Mouse (Mus musculus): Measurements from ENCODE around the gene Trim80.

Trim80 gene

DNA sequence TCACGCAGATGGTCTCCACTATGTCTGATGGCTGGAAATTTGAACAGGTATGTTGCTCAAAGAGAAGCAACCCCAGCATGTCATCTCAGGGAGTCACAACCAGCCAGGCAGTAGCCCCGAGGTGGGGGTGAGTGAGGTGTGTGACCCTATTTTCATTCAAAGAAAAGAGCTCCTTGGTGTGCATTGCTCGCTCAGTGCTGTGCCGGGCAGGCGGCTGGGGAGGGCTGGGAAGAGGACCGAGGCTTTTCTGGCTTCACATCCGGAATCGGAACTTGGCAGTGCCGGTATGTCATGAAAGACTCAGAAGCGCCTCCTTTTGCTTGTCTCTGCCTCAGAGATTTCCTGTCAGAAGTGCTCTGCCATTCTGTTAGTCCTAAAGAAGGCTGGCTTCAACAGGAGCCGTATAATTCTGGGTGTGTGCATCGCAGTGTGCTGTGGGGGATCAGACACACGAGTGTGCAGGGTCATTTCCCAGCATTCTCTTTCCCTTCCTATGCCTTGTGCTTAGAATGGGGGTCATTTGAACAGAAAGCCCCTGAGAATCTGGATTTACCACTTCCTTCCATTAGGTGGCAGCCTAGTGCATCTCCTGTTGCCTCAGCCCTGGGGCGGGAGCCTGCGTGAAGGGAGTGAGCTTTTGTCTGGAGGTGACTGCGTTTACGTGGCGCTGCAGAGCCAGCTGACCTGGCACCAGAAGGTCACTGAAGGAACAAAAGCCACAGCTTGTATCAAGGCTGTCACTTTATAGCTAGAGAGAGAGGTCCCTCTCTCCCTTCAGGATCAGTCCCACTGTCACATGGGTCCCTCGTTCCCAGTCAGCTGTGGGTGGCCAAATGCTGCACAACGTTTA is 12.6 kb upstream of the Trim80 start:
- DNase-seq (ENCODE audit: low read depth, low spot score) = peak; percentile 87

GRCm38 (mm10) chr11:115429307-115429706 is 11.0 kb upstream of the Trim80 start:
- no peak for DNase-seq (ENCODE audit: low read depth, low spot score)

- no peak for DNase-seq (ENCODE audit: low read depth, low spot score)
Measured at GRCm38 (mm10) chr11:115430561-115430960, 9.8 kb upstream of the Trim80 start.

- no peak for DNase-seq (ENCODE audit: low read depth, low spot score)
Measured at GRCm38 (mm10) chr11:115432814-115433213, 7.5 kb upstream of the Trim80 start.

- DNase-seq (ENCODE audit: low read depth, low spot score) = no peak
Measured at GRCm38 (mm10) chr11:115433342-115433741, 7.0 kb upstream of the Trim80 start.

DNA sequence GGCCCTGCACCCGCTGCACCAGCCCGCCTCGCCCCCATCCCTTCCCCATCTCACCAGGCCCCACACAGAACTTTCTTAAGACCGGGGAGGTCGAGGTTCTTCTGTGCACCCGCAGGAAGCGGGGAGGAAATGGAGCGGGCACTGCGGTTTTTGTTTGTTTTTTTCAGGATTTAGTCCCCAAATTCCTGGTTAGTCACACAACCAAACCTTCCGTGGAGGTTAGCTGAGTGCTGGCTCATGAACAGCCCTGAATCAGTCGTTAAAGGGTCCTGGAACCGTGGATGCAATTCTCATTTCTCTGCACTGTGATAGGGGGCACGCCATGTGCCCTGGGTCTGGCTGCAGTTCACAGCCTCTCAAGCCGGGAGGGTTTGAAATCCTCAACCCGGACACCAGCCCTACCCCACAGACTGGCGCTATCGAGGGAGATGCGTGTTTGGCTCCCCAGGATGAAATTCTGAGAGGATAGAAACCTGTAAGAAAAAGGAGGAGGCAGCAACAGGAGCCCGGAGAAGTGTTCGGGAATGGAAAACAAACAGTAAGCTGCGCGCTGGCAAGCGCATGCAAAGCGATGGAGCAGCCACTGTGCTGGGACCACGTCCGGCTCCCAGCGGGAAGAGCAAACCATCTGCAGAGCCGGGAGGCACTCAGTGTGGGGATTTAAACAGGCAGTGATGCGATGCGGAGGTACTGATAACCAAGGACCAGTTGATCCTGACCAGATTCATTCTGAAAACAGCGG is 4.6 kb upstream of the Trim80 start:
- DNase-seq (ENCODE audit: low read depth, low spot score) = no peak

DNA sequence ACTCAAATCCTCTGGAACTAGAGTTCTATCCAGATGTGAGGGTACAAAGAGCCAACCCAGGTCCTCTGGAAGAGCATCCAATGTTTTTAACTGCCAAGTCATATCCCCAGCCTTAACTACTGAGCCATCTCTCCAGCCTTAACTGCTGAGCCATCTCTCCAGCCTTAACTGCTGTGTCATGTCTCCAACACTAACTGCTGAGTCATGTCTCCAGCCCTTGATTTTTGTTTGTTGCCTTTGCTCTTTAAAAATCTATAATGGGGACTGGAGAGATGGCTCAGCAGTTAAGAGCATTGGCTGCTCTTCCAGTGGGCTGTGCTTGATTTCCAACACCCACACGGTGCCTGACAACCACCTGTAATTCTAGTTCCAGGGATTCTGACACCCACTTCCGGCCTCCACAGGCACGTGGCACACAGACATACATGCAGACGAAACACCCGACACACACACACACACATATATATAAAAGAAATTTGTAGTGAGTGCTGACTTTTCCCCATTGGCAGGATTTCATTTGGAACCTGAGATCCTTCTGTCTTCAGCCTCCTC is 2.7 kb upstream of the Trim80 start:
- DNase-seq (ENCODE audit: low read depth, low spot score) = no peak

DNA sequence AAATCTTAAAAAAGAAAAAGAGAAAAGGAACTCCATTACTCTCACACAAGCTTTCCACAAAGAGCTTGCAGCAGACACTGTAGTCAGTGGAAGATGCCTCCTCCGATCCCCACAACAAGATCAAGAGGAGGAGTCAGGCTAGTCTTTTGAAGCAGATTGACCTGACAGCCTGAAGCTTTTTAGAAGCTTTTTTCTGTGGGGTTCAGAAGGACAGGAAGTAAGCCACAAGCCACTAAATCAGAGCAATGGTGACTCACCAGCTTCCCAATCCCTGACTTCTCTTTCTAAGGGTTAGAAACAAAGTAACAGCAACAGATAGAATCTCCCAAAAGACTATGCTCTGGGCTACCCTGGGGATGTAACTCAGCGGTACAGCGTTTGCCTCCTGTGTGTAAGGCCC is 1.0 kb upstream of the Trim80 start:
- DNase-seq (ENCODE audit: low read depth, low spot score) = no peak

DNA sequence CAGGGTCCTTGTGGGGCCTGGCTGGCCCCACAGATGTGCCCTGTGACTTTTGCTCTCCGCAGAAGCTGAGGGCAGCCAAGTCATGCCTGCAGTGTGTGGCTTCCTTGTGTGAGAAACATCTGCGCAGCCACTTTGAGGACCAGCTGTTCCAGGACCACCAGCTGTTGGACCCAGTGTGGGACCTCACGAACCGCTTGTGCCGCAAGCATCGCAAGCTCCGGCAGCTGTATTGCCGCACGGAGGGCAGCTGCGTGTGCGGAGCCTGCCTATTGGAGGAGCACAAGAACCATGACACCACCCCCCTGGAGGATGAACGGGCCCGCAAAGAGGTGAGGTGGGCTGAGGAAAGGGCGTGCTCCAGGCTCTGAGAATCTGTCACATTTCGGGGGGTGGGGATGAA is 1.1 kb downstream of the Trim80 start:
- DNase-seq (ENCODE audit: low read depth, low spot score) = no peak

GRCm38 (mm10) chr11:115446906-115447305 is 6.6 kb downstream of the Trim80 start:
- DNase-seq (ENCODE audit: low read depth, low spot score) = no peak

DNA sequence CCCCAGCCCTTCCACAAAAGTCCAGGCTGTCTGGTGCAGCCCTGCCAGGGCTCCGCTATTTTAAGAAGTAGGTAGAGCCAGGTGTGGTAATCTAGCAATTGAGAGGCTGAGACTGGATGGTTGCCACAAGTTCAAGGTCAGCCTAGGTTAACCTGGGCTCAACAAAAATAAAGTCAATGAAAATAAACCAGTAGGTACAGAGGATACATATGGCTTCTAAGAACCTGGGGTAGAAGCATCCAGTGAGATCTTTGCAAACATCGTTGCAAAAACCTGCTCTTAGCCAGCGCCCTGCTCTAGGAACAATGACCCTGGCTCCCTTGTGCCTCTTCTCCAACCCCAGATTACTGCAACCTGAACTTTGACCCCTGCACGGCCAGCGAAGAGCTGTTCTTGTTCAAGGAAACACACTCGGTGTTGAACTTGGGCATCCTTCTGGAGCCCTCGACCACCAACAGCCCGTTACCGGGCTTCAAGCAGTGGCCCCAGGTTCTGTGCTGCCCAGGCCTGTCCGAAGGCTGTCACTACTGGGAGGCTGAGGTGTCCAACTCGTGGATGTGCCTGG is 7.1 kb downstream of the Trim80 start:
- no peak for DNase-seq (ENCODE audit: low read depth, low spot score)

GRCm38 (mm10) chr11:115448075-115448474 is 7.7 kb downstream of the Trim80 start:
- DNase-seq (ENCODE audit: low read depth, low spot score) = no peak

DNA sequence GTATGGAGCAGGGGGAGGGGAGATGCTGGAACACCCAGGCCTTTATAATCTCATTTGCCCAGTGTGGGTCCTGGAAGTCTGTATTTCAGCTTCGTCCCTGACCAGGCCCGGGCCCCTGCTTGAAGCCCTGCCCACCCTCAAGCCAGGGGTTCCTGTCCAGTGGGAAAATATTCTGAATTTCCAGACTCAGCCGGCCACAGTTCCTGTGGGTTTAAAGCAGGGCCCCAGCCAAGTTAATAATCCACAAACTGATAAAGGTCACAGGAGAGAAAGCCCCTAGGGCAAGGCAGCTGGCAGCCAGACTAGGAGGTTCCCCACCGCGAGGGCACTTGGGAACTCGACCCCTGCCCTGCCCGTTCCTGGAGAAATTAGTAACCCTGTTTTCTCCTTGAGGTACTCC is 8.7 kb downstream of the Trim80 start:
- no peak for DNase-seq (ENCODE audit: low read depth, low spot score)

DNA sequence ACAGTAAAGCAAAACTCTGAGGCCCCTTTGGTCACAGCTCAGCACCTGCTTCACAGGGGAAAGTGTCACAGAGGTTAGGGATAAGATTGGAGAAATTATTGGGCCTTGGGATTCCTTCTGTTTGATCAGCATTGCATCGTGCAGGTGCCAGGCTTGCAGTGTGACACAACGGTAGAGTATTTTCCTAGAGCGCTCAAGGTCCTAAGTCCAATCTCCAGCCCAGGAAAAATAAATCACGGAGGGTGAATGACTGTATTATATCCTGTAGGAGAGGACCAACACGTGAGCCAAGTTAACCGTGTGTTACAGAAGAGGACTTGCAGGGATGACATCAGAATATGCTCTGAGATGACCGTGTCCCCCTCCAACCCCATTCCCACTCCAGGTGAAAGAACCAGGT is 9.8 kb downstream of the Trim80 start:
- DNase-seq (ENCODE audit: low read depth, low spot score) = no peak

- DNase-seq (ENCODE audit: low read depth, low spot score) = peak; percentile 84
Measured at GRCm38 (mm10) chr11:115451781-115452241, 11.5 kb downstream of the Trim80 start.

GRCm38 (mm10) chr11:115452281-115452860 is 12.0 kb downstream of the Trim80 start:
- DNase-seq (ENCODE audit: low read depth, low spot score) = no peak

GRCm38 (mm10) chr11:115453306-115453705 is 13.0 kb downstream of the Trim80 start:
- no peak for DNase-seq (ENCODE audit: low read depth, low spot score)

DNA sequence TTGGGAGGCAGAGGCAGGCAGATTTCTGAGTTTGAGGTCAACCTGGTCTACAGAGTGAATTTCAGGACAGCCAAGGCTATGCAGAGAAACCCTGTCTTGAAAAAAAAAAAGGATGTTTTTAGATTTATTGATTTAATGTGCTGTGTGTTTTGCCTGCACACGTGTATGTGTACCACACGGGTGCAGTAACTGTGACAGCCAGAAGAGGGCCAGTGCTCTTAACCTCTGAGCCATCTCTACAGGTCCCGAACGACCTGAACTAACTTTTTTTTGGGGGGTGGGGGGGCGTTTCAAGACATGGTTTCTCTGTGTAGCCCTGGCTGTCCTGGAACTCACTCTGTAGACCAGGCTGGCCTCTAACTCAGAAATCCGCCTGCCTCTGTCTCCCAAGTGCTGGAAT is 14.5 kb downstream of the Trim80 start:
- DNase-seq (ENCODE audit: low read depth, low spot score) = peak; percentile 29

DNA sequence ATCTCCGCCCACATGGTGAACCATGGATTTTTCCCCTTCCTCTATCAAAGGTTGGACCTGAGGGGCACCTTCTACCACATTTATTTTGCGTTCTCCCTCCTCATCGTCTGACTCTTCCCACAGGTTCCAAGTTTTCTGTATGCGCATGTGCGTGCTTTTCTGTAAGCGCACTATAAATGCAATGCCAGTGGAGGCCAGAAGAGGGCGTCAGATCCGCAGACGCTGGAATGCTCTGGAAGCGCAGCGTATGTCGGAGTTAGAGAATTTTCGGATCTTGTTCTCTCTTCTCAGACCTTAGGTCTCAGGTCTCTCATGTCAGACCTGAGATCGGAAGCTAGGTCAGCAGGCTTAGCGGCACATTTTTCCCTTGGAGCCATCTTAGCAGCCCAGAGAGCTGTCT is 15.3 kb downstream of the Trim80 start:
- no peak for DNase-seq (ENCODE audit: low read depth, low spot score)

- DNase-seq (ENCODE audit: low read depth, low spot score) = no peak
Measured at GRCm38 (mm10) chr11:115456182-115456581, 15.8 kb downstream of the Trim80 start.

DNA sequence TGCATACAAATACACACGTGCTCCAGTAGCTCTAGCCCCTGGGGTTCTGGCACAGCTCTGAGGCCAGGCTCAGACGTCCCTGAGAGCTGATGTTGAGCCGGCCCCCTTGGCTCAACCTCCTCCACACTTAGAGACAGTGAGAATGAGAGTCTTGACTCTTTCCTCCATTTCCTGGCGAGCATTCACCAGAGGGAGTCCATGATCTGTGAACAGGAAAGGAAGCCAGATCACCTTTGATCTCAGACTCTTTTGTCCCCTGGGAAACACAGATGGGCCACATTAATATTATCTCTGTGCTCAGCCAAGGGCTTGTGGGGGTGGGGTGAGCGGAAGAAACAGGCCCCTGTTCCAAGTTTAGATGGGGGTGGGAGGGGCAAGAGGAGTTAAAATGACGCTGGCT is 17.1 kb downstream of the Trim80 start:
- DNase-seq (ENCODE audit: low read depth, low spot score) = no peak

- DNase-seq (ENCODE audit: low read depth, low spot score) = no peak
Measured at GRCm38 (mm10) chr11:115460976-115461375, 20.6 kb downstream of the Trim80 start.

Data from CD4-positive, CD25-positive, alpha-beta regulatory T cell, adult 2 months (primary cell).